Mouse (Mus musculus) liver, embryonic 11.5 days (tissue): ENCODE results near the gene Nol9. TPM values are rescaled to one million over a fixed set of nuclear protein-coding genes. Genes with fewer than 3 reads are reported as not detected.

Experiments
- ATAC-seq: fragments of 200-750 bp; cut with Nextera tagmentation; replicated peaks from 2 replicates; pipeline ENCODE4 v1.8.0; 2017; ENCODE audit warnings: moderate number of reproducible peaks, mild to moderate bottlenecking, moderate TSS enrichment, moderate library complexity; ENCODE audit not compliant: low FRiP score
- DNase-seq: peaks from one replicate; pipeline ENCODE4 v3.0.0-alpha.2; 2017; ENCODE audit warnings: low spot score
- H3K27ac ChIP-seq: fragments of 300-500 bp; sonication (generic); 2 replicates; pipeline ENCODE4 v1.5.1; 2014; ENCODE audit warnings: mild to moderate bottlenecking, low read depth, low read length, control low read depth
- H3K27me3 ChIP-seq: fragments of 300-500 bp; sonication (generic); replicated peaks from 2 replicates; pipeline ENCODE4 v1.6.1; 2014; ENCODE audit warnings: low read length, mixed read lengths; ENCODE audit not compliant: control insufficient read depth, insufficient read depth
- H3K36me3 ChIP-seq: fragments of 300-500 bp; sonication (generic); 2 replicates; pipeline ENCODE4 v1.6.1; 2014; ENCODE audit warnings: mild to moderate bottlenecking, low read length, moderate library complexity, mixed read lengths; ENCODE audit not compliant: control insufficient read depth, insufficient read depth
- H3K4me1 ChIP-seq: fragments of 300-500 bp; sonication (generic); replicated peaks from 2 replicates; pipeline ENCODE4 v1.6.1; 2014; ENCODE audit warnings: low read length, mixed read lengths; ENCODE audit not compliant: control insufficient read depth, insufficient read depth
- H3K4me2 ChIP-seq: fragments of 300-500 bp; sonication (generic); 2 replicates; pipeline ENCODE4 v1.6.1; 2014; ENCODE audit warnings: mild to moderate bottlenecking, control low read depth, moderate library complexity
- H3K4me3 ChIP-seq: fragments of 300-500 bp; sonication (generic); 2 replicates; pipeline ENCODE4 v1.5.1; 2014; ENCODE audit warnings: low read depth, low read length, control low read depth
- H3K9ac ChIP-seq: fragments of 300-500 bp; sonication (generic); 2 replicates; pipeline ENCODE4 v1.6.1; 2014; ENCODE audit warnings: low read depth, low read length, control low read depth
- H3K9me3 ChIP-seq: fragments of 300-500 bp; sonication (generic); 2 replicates; pipeline ENCODE4 v1.6.1; 2016; ENCODE audit warnings: low read length, inconsistent platforms, mixed read lengths; ENCODE audit not compliant: control insufficient read depth
- WGBS: fragments of 180-500 bp; shearing (Covaris S2); extraction: QIAGEN DNeasy Blood & Tissue Kit; methylation state at CpG from one replicate; pipeline ENCODE4 v1.1.7; 2014; 5-methylcytosine and 5-hydroxymethylcytosine counted together
- polyA plus RNA-seq: library from polyadenylated mRNA; unstranded; fragments of >200 nt; fragmentation: Nextera tagmentation; extraction: Ambion mirVana; gene quantifications from 2 replicates; pipeline ENCODE4 v1.2.1, GENCODE M21; 2014

The Nol9 gene
- polyA plus RNA-seq, 1 experiment from 2014 or later, result 53.3 TPM

- Histone ChIP-seq H3K27ac (peak within 1 kb of the TSS; percentile 80), H3K27me3 (peaks cover 4% of the 10 kb centered on the region), H3K4me3 (peak within 1 kb of the TSS; percentile 82), H3K9me3 (no peaks in the 10 kb centered on the region), H3K9ac (peak within 1 kb of the TSS; percentile 84), H3K36me3 (peaks cover 9% of the 10 kb centered on the region; the same call in 1 of the 2 replicates), H3K4me2 (peak within 1 kb of the TSS; percentile 100), H3K4me1 (peaks cover 28% of the 10 kb centered on the region)
- WGBS, result under 1% methylated on average over 45 of the region's 45 CpGs
- DNase-seq (peak; percentile 95), ATAC-seq (peak; percentile 88)
These were observed 30.5 kb upstream of the Nol9 start, which contains the start of gene Klhl21 for GRCm38 (mm10) chr4:152008622-152009075. Klhl21 (plus strand) TSS chr4:152008803.

GRCm38 (mm10) chr4:152009076-152010051, 29.8 kb upstream of the Nol9 start:
- Histone ChIP-seq H3K9ac (peak overlapping the region; percentile 84), H3K27me3 (peaks cover 4% of the 10 kb centered on the region), H3K4me2 (peak overlapping the region; percentile 100), H3K4me1 (peaks cover 28% of the 10 kb centered on the region), H3K4me3 (peak overlapping the region; percentile 82), H3K36me3 (peaks cover 12% of the 10 kb centered on the region; the same call in 1 of the 2 replicates), H3K27ac (peak overlapping the region; percentile 80), H3K9me3 (no peaks in the 10 kb centered on the region)
- under 1% methylated on average over 105 of the region's 115 CpGs for WGBS
- peak; percentile 50 for DNase-seq
- peak; percentile 69 for ATAC-seq

GRCm38 (mm10) chr4:152010091-152010706, 28.9 kb upstream of the Nol9 start:
- Histone ChIP-seq H3K36me3 (peaks cover 18% of the 10 kb centered on the region), H3K4me3 (peak overlapping the region; percentile 82), H3K9ac (peak overlapping the region; percentile 84), H3K9me3 (no peaks in the 10 kb centered on the region), H3K27me3 (peaks cover 4% of the 10 kb centered on the region), H3K4me2 (peak overlapping the region; percentile 100), H3K4me1 (peaks cover 28% of the 10 kb centered on the region), H3K27ac (peak overlapping the region; percentile 70)
- peak; percentile 35 for ATAC-seq
- DNase-seq, result peak; percentile 48
- 2% methylated on average over 10 of the region's 10 CpGs for WGBS

GRCm38 (mm10) chr4:152010707-152011134, 28.4 kb upstream of the Nol9 start:
- Histone ChIP-seq H3K9ac (peak overlapping the region; percentile 84), H3K36me3 (peaks cover 23% of the 10 kb centered on the region), H3K4me1 (peaks cover 28% of the 10 kb centered on the region), H3K4me3 (peak overlapping the region; percentile 82), H3K4me2 (peak overlapping the region; percentile 100), H3K9me3 (no peaks in the 10 kb centered on the region), H3K27me3 (peaks cover 4% of the 10 kb centered on the region), H3K27ac (peak overlapping the region; percentile 70)
- no peak for DNase-seq
- 9% methylated on average over 13 of the region's 13 CpGs for WGBS
- no peak; the same call in 1 of the 2 replicates for ATAC-seq

- DNase-seq, result no peak
- WGBS, result 67% methylated on average over 8 of the region's 8 CpGs
- H3K27ac ChIP-seq, result peak overlapping the region; percentile 70
- H3K4me1 ChIP-seq, result peaks cover 28% of the 10 kb centered on the region
- peaks cover 27% of the 10 kb centered on the region for H3K36me3 ChIP-seq
- peak overlapping the region; percentile 100 for H3K4me2 ChIP-seq
- no peaks in the 10 kb centered on the region for H3K9me3 ChIP-seq
- H3K9ac ChIP-seq, result peak overlapping the region; percentile 84
- peak overlapping the region; percentile 82 for H3K4me3 ChIP-seq
- no peak for ATAC-seq
- H3K27me3 ChIP-seq, result peaks cover 4% of the 10 kb centered on the region
These were observed 27.9 kb upstream of the Nol9 start for GRCm38 (mm10) chr4:152011171-152011760.

- Histone ChIP-seq H3K36me3 (peaks cover 31% of the 10 kb centered on the region), H3K27me3 (peaks cover 4% of the 10 kb centered on the region), H3K27ac (no peak overlapping the region), H3K4me3 (no peak overlapping the region), H3K4me2 (no peak overlapping the region; the same call in 1 of the 2 replicates), H3K9ac (no peak overlapping the region), H3K9me3 (no peaks in the 10 kb centered on the region), H3K4me1 (peaks cover 28% of the 10 kb centered on the region)
- ATAC-seq, result no peak
- no peak for DNase-seq
- WGBS, result 93% methylated on average over 16 of the region's 16 CpGs
These were observed 27.0 kb upstream of the Nol9 start for GRCm38 (mm10) chr4:152012109-152012508.

- no peak for ATAC-seq
- 85% methylated on average over 12 of the region's 12 CpGs for WGBS
- DNase-seq, result no peak
- no peak overlapping the region for H3K4me3 ChIP-seq
- peaks cover 33% of the 10 kb centered on the region for H3K36me3 ChIP-seq
- peaks cover 23% of the 10 kb centered on the region for H3K4me1 ChIP-seq
- no peak overlapping the region for H3K27ac ChIP-seq
- H3K27me3 ChIP-seq, result no peaks in the 10 kb centered on the region
- no peak overlapping the region for H3K4me2 ChIP-seq
- no peaks in the 10 kb centered on the region for H3K9me3 ChIP-seq
- no peak overlapping the region for H3K9ac ChIP-seq
These were observed 25.9 kb upstream of the Nol9 start for GRCm38 (mm10) chr4:152013036-152013813.

- H3K4me2 ChIP-seq, result no peak overlapping the region
- H3K27me3 ChIP-seq, result no peaks in the 10 kb centered on the region
- peaks cover 55% of the 10 kb centered on the region for H3K36me3 ChIP-seq
- no peaks in the 10 kb centered on the region for H3K4me1 ChIP-seq
- ATAC-seq, result no peak
- H3K4me3 ChIP-seq, result no peak overlapping the region
- 85% methylated on average over 6 of the region's 6 CpGs for WGBS
- no peak overlapping the region for H3K9ac ChIP-seq
- no peak overlapping the region for H3K27ac ChIP-seq
- H3K9me3 ChIP-seq, result no peaks in the 10 kb centered on the region
- no peak for DNase-seq
These were observed 20.0 kb upstream of the Nol9 start for GRCm38 (mm10) chr4:152019073-152019472.
